8 mouse cellular contexts compared by ENCODE assay signal in the genomic region with DNA sequence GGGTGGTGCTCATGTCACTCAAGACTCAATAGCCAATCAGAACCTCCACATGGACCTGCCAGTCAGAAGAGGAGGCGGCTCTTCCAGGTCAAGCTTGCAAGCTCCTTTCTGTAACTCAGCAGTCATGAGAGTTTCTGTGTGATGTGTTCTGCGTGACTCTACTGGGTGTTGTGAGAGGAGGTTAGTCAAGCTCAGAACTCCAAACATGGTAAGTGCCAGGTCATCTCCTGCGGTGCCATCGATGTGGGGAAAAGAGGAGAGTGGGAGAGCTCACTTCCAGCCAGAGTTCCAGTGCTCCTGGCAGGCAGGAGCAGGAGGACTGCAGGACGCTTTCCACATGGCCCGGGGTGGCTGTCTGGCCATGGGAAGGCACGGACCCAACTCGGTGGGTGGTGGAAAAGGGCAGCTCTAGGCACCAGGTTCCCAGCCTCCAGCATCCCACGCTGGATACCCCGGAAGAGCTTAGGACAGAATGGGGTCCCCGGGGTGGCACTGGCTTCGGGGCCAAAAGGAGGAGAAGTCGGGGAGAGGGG. TPM values are rescaled to one million over a fixed set of nuclear protein-coding genes. Genes with fewer than 3 reads are reported as not detected.
A peak's percentile ranks its signal among the peaks of the same experiment; 100 is the strongest.
DNase-seq lines count a peak whose midpoint lies in the region; ATAC-seq and TF ChIP-seq lines count a peak whose summit lies in the region.
"Not testable (repeated sequence)": the region's sequence is repeated elsewhere in the genome, so short reads cannot be mapped to it uniquely, and the experiment has no call there.

A gene (plus strand): TSS at position 51 of the 533 bp plus-strand sequence.

- not testable (repeated sequence) for H3K4me1 ChIP-seq in ES-Bruce4 (ENCODE audit: control insufficient read depth, insufficient read depth, low read length); forebrain, embryonic 10.5 days; heart, embryonic 11.5 days (ENCODE audit: control insufficient read depth, insufficient read depth, low read length); hindbrain, embryonic 13.5 days (replicated peaks); lung, embryonic 15.5 days

- not testable (repeated sequence) for TF ChIP-seq EP300 in ES-Bruce4 (IDR thresholded peaks at IDR 0.05; ENCODE audit: insufficient read depth, low read depth, low read length)

- H3K4me3 ChIP-seq in ES-Bruce4 (ENCODE audit: low read depth, low read length) = peak within 1 kb of the TSS; percentile 95
- H3K4me3 ChIP-seq in forebrain, embryonic 10.5 days = peak within 1 kb of the TSS; percentile 32; the same call in 1 of the 2 replicates
- 0 out of 2 replicates have a peak within 1 kb of the TSS, but pooled peaks have one; percentile 19 for H3K4me3 ChIP-seq in heart, embryonic 11.5 days (ENCODE audit: low read depth, low read length)
- H3K4me3 ChIP-seq in hindbrain, embryonic 13.5 days = peak within 1 kb of the TSS; percentile 12; the same call in 1 of the 2 replicates
- H3K4me3 ChIP-seq in left cerebral cortex, adult 2 months = peak within 1 kb of the TSS; percentile 22; the same call in 1 of the 2 replicates
- peak within 1 kb of the TSS; percentile 32 for H3K4me3 ChIP-seq in lung, embryonic 15.5 days

- H3K27ac ChIP-seq in ES-Bruce4 (ENCODE audit: insufficient read depth, low read length); forebrain, embryonic 10.5 days; heart, embryonic 11.5 days (ENCODE audit: low read depth, low read length); hindbrain, embryonic 13.5 days; left cerebral cortex, adult 2 months; lung, embryonic 15.5 days: not testable (repeated sequence)

- peak; percentile 7 for DNase-seq in cerebellum, adult 8-10 months
- not testable (repeated sequence) for DNase-seq in forebrain, embryonic 10.5 days (ENCODE audit: extremely low spot score, low spot score); left cerebral cortex, adult 2 months (ENCODE audit: extremely low spot score in 1 of 2, low spot score in 2 of 2)
- DNase-seq in retina, postnatal 1 day = peak; percentile 0

- TF ChIP-seq POLR2A in ES-Bruce4 (IDR thresholded peaks at IDR 0.05; ENCODE audit: insufficient read depth, low read length) = not testable (repeated sequence)

- not testable (repeated sequence) for ATAC-seq in heart, embryonic 11.5 days (replicated peaks; ENCODE audit: insufficient number of reproducible peaks, low FRiP score, low TSS enrichment); hindbrain, embryonic 13.5 days (ENCODE audit: low FRiP score); lung, embryonic 15.5 days (ENCODE audit: borderline replicate concordance, extremely low read depth, low FRiP score, low TSS enrichment)

- H3K9me3 ChIP-seq in ES-Bruce4 (replicated peaks; ENCODE audit: control insufficient read depth, insufficient read depth, low read length, poor library complexity, severe bottlenecking); forebrain, embryonic 10.5 days; heart, embryonic 11.5 days (replicated peaks; ENCODE audit: control insufficient read depth, low read length); hindbrain, embryonic 13.5 days; lung, embryonic 15.5 days: not testable (repeated sequence)

- H3K27me3 ChIP-seq in ES-Bruce4 (ENCODE audit: control insufficient read depth, insufficient read depth, low read length, poor library complexity, severe bottlenecking); forebrain, embryonic 10.5 days (ENCODE audit: poor library complexity, severe bottlenecking); heart, embryonic 11.5 days (ENCODE audit: control insufficient read depth, insufficient read depth, low read length); hindbrain, embryonic 13.5 days; lung, embryonic 15.5 days: not testable (repeated sequence)

- not testable (repeated sequence) for TF ChIP-seq CTCF in ES-Bruce4 (IDR thresholded peaks at IDR 0.05; ENCODE audit: low read depth, low read length); left cerebral cortex, adult 2 months (IDR thresholded peaks at IDR 0.05)

- intact Hi-C loops in left cerebral cortex, adult 2 months (cut with DNase I) = not testable (repeated sequence)

- not testable (repeated sequence) for H3K36me3 ChIP-seq in ES-Bruce4 (ENCODE audit: control insufficient read depth, insufficient read depth, low read length, poor library complexity, severe bottlenecking); forebrain, embryonic 10.5 days (replicated peaks); heart, embryonic 11.5 days (ENCODE audit: control insufficient read depth, insufficient read depth, low read length); hindbrain, embryonic 13.5 days; lung, embryonic 15.5 days

- H3K4me2 ChIP-seq in heart, embryonic 11.5 days = not testable (repeated sequence)
- H3K4me2 ChIP-seq in hindbrain, embryonic 13.5 days = 0 out of 2 replicates have a peak within 1 kb of the TSS, but pooled peaks have one; percentile 6
- peak within 1 kb of the TSS; percentile 22; the same call in 1 of the 2 replicates for H3K4me2 ChIP-seq in lung, embryonic 15.5 days

- H3K9ac ChIP-seq in ES-Bruce4 (ENCODE audit: low read depth, poor library complexity, severe bottlenecking); heart, embryonic 11.5 days (ENCODE audit: low read depth, low read length); hindbrain, embryonic 13.5 days; lung, embryonic 15.5 days: not testable (repeated sequence)

- WGBS in forebrain, embryonic 10.5 days = 61% methylated on average over 10 of the region's 13 CpGs
- 30% methylated on average over 5 of the region's 13 CpGs for WGBS in heart, embryonic 11.5 days (ENCODE audit: insufficient replicate concordance)
- WGBS in hindbrain, embryonic 13.5 days = 46% methylated on average over 12 of the region's 13 CpGs
- WGBS in lung, embryonic 15.5 days = 31% methylated on average over 10 of the region's 13 CpGs

RNA-seq across cellular contexts. Expression of the gene that starts here (rescaled TPM):
- 1.4 and 1.9 TPM in 2 replicates for polyA plus RNA-seq in ES-Bruce4 (2011; ENCODE audit: insufficient read depth, insufficient read length, low read depth, missing spikeins)
- 2.0 and 2.1 TPM in 2 replicates for polyA plus RNA-seq in forebrain, embryonic 10.5 days (2016; fragmentation: Nextera tagmentation; extraction: Ambion mirVana)
- polyA plus RNA-seq in heart, embryonic 11.5 days (2014; fragmentation: Nextera tagmentation; extraction: Ambion mirVana) = 4.5 and 5.6 TPM in 2 replicates
- polyA plus RNA-seq in hindbrain, embryonic 13.5 days (2015; fragmentation: Nextera tagmentation; extraction: Ambion mirVana) = 2.5 and 2.9 TPM in 2 replicates
- total RNA-seq in left cerebral cortex, adult 2 months (2021) = 1 to 10 TPM; 6.1 to 7.2 TPM
- 3.6 and 4.5 TPM in 2 replicates for polyA plus RNA-seq in lung, embryonic 15.5 days (2015; fragmentation: Nextera tagmentation; extraction: Ambion mirVana)

Comparison
In these comparisons a context has a peak if more than half of its experiments do, and no peak if none do; other contexts are left out.
1. H3K4me3 ChIP-seq: peak in every context shown above with its lines; median percentile 95 in ES-Bruce4; 32 in forebrain, embryonic 10.5 days; 32 in lung, embryonic 15.5 days; 22 in left cerebral cortex, adult 2 months; 19 in heart, embryonic 11.5 days; 12 in hindbrain, embryonic 13.5 days.